Mouse (Mus musculus) layer of hippocampus, adult 2 months (tissue): ENCODE measurements at regions not wholly inside any gene's neighbourhood (a gene's known extent, or its start where the extent isn't known, plus 50 kb on each side); places are given as distances from the start of the nearest gene placed in this dataset.
A peak's percentile ranks its signal among the peaks of the same experiment; 100 is the strongest.

Experiments used
- DNase-seq, 2 experiments: peaks; one replicate each; pipeline ENCODE4 v3.0.0; 2022; ENCODE audit warnings: low spot score in 2 of 2
- H3K27ac ChIP-seq: fragments of 200-600 bp; 2 replicates; pipeline ENCODE4 v1.8.1; 2022
- H3K4me3 ChIP-seq: fragments of 200-600 bp; 2 replicates; pipeline ENCODE4 v1.8.1; 2022; ENCODE audit warnings: mild to moderate bottlenecking
- CTCF ChIP-seq: fragments of 200-600 bp; conservative IDR thresholded peaks from 2 replicates; pipeline ENCODE4 v1.8.1; 2022; ENCODE audit warnings: antibody characterized with exemption, mild to moderate bottlenecking, moderate library complexity

DNA sequence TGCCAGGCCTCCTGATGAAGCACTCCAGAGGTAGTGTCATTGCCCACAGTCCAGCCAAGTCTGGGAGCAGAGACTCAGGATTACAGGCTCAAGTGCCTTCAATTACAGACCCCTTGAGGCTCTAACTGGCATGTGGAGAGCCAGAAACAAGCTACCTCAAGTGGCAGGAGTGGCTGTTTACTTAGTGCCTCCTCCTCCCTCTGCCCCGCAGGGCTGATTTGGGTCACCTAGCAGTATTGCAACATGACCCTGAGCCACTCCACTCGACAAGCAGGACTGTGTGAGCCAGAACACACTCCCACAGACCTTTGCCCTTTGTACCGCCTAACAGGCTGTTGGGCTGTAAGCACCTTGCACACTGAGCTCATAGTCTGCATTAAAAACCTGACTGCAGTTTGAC, 180.4 kb downstream of the Rab11fip4 start:
- TF ChIP-seq CTCF, result no peak
- H3K4me3 ChIP-seq, result no peak overlapping the region
- DNase-seq, result no peak
- no peak overlapping the region for H3K27ac ChIP-seq

GRCm38 (mm10) chr11:79767111-79767510, 176.1 kb downstream of the Rab11fip4 start:
- no peak for DNase-seq
- H3K27ac ChIP-seq, result no peak overlapping the region
- no peak for TF ChIP-seq CTCF
- no peak overlapping the region for H3K4me3 ChIP-seq

DNA sequence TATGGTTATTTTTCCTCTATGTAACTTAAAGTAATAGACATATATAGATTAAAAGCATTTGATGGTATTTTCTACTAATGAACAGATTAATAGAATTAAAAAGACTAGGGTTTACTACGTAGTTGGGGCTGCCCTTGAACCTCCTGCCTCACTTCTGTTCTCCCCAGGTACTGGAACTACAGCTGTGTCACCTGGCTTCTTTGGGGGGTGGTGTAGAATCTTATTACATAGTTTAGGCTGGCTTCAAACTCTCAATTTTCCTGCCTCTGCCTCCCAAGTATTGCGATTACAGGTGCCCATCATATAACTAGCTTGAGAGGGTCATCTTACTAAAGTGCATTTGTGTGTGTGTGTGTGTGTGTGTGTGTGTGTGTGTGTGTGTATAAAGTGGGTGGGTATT, 175.0 kb downstream of the Rab11fip4 start:
- DNase-seq, result no peak
- H3K4me3 ChIP-seq, result no peak overlapping the region
- TF ChIP-seq CTCF, result no peak
- H3K27ac ChIP-seq, result no peak overlapping the region

- no peak for TF ChIP-seq CTCF
- no peak overlapping the region for H3K27ac ChIP-seq
- no peak for DNase-seq
- no peak overlapping the region for H3K4me3 ChIP-seq
Observed at GRCm38 (mm10) chr11:79765396-79765795, 174.4 kb downstream of the Rab11fip4 start.

- no peak for TF ChIP-seq CTCF
- Histone ChIP-seq H3K4me3 (no peak overlapping the region), H3K27ac (no peak overlapping the region)
- no peak for DNase-seq
Observed at GRCm38 (mm10) chr11:79764026-79764425, 173.0 kb downstream of the Rab11fip4 start.

GRCm38 (mm10) chr11:79762654-79763053, 171.6 kb downstream of the Rab11fip4 start:
- Histone ChIP-seq H3K4me3 (no peak overlapping the region), H3K27ac (no peak overlapping the region)
- TF ChIP-seq CTCF, result no peak
- DNase-seq, result no peak

- no peak for TF ChIP-seq CTCF
- Histone ChIP-seq H3K27ac (no peak overlapping the region), H3K4me3 (no peak overlapping the region)
- DNase-seq, result no peak
Observed at GRCm38 (mm10) chr11:79762027-79762426, 171.0 kb downstream of the Rab11fip4 start.

- no peak overlapping the region for H3K4me3 ChIP-seq
- DNase-seq, result no peak
- TF ChIP-seq CTCF, result 0 out of 2 replicates have a peak, but pooled peaks have one; percentile 25
- no peak overlapping the region for H3K27ac ChIP-seq
Observed at GRCm38 (mm10) chr11:79760533-79760932, 169.5 kb downstream of the Rab11fip4 start.

- Histone ChIP-seq H3K4me3 (no peak overlapping the region), H3K27ac (no peak overlapping the region)
- no peak for TF ChIP-seq CTCF
- no peak for DNase-seq
Observed at GRCm38 (mm10) chr11:79758281-79758680, 167.3 kb downstream of the Rab11fip4 start.

DNA sequence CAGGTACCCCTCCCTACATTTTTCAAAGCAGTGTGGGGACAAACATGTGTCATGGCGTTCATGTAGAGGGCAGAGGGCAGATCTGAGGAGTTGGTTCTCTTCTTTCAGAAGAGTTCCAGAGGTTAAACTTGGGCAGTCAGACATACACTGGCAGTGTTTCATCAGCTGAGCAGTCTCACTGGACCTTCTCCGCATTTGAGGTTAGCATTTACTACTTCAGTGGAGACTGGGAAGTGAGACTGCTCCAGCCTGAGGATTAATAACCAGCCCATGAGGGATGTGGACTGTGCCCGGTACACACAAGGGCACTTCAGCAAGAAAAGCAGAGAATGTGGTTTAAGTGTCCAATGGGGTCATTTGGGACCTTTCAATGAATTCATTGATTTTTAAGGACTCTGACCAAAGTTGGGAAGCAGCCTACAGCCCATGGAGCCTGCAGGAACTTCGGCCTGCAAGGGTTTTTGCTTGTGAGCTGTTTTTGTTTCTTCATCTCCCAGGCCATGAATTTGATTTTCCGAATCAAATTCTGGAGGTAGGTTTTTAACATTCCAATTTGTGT, 166.6 kb downstream of the Rab11fip4 start:
- TF ChIP-seq CTCF, result no peak
- Histone ChIP-seq H3K27ac (no peak overlapping the region), H3K4me3 (no peak overlapping the region)
- no peak for DNase-seq

DNA sequence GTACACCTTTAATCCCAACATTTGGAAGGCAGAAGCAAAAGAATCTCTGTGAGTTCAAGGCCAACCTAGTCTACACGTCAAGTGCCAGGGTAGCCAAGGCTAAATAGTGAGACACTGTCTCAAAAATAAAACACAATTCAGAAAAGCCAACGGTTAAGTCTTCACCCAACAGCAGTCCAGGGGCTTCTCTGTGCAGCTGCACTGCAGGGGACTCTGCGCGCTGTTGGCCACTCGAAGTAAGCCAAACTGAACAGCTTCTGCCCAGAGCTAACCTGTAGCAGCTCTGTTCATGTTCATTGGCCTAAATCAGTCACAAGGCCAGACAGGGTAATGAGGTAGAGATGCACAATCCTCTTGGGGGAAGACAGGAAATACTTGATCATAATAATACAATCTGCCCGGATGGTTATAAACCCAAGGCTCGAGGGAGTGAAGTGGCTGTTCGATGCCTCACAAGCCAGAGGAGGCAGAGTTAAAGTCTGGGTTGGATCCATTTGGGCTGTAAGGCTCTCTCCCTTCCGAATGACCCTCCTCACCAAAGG, 165.4 kb downstream of the Rab11fip4 start:
- TF ChIP-seq CTCF, result no peak
- DNase-seq, result no peak
- Histone ChIP-seq H3K27ac (no peak overlapping the region), H3K4me3 (no peak overlapping the region)

- no peak overlapping the region for H3K27ac ChIP-seq
- no peak for DNase-seq
- H3K4me3 ChIP-seq, result no peak overlapping the region
- TF ChIP-seq CTCF, result no peak
Observed at GRCm38 (mm10) chr11:79753491-79753890, 162.5 kb downstream of the Rab11fip4 start.

GRCm38 (mm10) chr11:79752717-79753480, 161.9 kb downstream of the Rab11fip4 start:
- H3K4me3 ChIP-seq, result no peak overlapping the region
- no peak overlapping the region for H3K27ac ChIP-seq
- DNase-seq, result no peak
- no peak for TF ChIP-seq CTCF
